20 mouse cellular contexts compared by ENCODE assay signal in genomic region chr2:128516694-128517093, GRCm38 (mm10).
A peak's percentile ranks its signal among the peaks of the same experiment; 100 is the strongest.
DNase-seq lines count a peak whose midpoint lies in the region; ATAC-seq and TF ChIP-seq lines count a peak whose summit lies in the region.
"Had no signal": no experiment of that assay in that cellular context is flagged by ENCODE, and none has a peak within 500 bp of the region (broad histone marks: within the 10 kb centered on the region; RNA-seq: fewer than 3 reads in every experiment).

No protein-coding gene starts in this region.

- 76% methylated on average over 9 of the region's 9 CpGs for WGBS in limb, embryonic 13.5 days
- 90% methylated on average over 9 of the region's 9 CpGs for WGBS in limb, embryonic 10.5 days
- 89% methylated on average over 9 of the region's 9 CpGs for WGBS in forebrain, embryonic 13.5 days

- H3K9me3 ChIP-seq in limb, embryonic 13.5 days, result no peaks in the 10 kb centered on the region
- no peaks in the 10 kb centered on the region for H3K9me3 ChIP-seq in limb, embryonic 10.5 days (replicated peaks)
- H3K9me3 ChIP-seq in CH12.LX (replicated peaks; ENCODE audit: low read length), result peaks cover 9% of the 10 kb centered on the region
- H3K9me3 ChIP-seq in forebrain, embryonic 13.5 days (replicated peaks), result no peaks in the 10 kb centered on the region
- H3K9me3 ChIP-seq: embryonic facial prominence, embryonic 13.5 days; forebrain, embryonic 12.5 days; heart, embryonic 13.5 days; hindbrain, embryonic 12.5 days had no signal

- in situ Hi-C loops in CH12.LX (cut with MboI; ENCODE audit: low pct_ligation_motif_present, low pct_unique_long_range_greater_than_20kb, low sequenced_read_pairs), result loop anchor here (5.0 kb wide), 1 partner anchor 69 kb away; no protein-coding TSS in a partner anchor

- dilution Hi-C loops in CH12.LX (cut with MboI; ENCODE audit: extremely low pct_ligation_motif_present, extremely low pct_unique_long_range_greater_than_20kb, low sequenced_read_pairs), result no loop called here

- TF ChIP-seq EP300 in CH12.LX (IDR thresholded peaks at IDR 0.05; ENCODE audit: low read length), result peak; percentile 62

- H3K27ac ChIP-seq in limb, embryonic 13.5 days, result peak overlapping the region; percentile 6; the same call in 1 of the 2 replicates
- no peak overlapping the region for H3K27ac ChIP-seq in limb, embryonic 10.5 days
- H3K27ac ChIP-seq in CH12.LX (ENCODE audit: insufficient read depth, low read depth), result no peak overlapping the region
- no peak overlapping the region for H3K27ac ChIP-seq in forebrain, embryonic 13.5 days
- H3K27ac ChIP-seq: embryonic facial prominence, embryonic 13.5 days; forebrain, embryonic 12.5 days; gastrocnemius, adult 2 months; heart, embryonic 13.5 days; hindbrain, embryonic 12.5 days had no signal

- H3K79me2 ChIP-seq in CH12.LX (replicated peaks; ENCODE audit: control insufficient read depth, extremely low read depth, insufficient read depth, poor library complexity, severe bottlenecking), result no peaks in the 10 kb centered on the region

- TF ChIP-seq POLR2A in CH12.LX (IDR thresholded peaks at IDR 0.05; ENCODE audit: low read depth, low read length), result no peak

- H3K36me3 ChIP-seq in limb, embryonic 13.5 days, result no peaks in the 10 kb centered on the region
- no peaks in the 10 kb centered on the region for H3K36me3 ChIP-seq in limb, embryonic 10.5 days
- H3K36me3 ChIP-seq in CH12.LX (replicated peaks in 1 of 2; ENCODE audit: control insufficient read depth in 1 of 2, insufficient read depth in 1 of 2, low read length in 1 of 2), result no peaks in the 10 kb centered on the region
- no peaks in the 10 kb centered on the region for H3K36me3 ChIP-seq in forebrain, embryonic 13.5 days (ENCODE audit: poor library complexity, severe bottlenecking)
- H3K36me3 ChIP-seq: embryonic facial prominence, embryonic 13.5 days; forebrain, embryonic 12.5 days; heart, embryonic 13.5 days; hindbrain, embryonic 12.5 days had no signal

- H3K4me2 ChIP-seq in limb, embryonic 13.5 days (replicated peaks), result no peak overlapping the region
- 0 out of 2 replicates have a peak overlapping the region, but pooled peaks have one; percentile 4 for H3K4me2 ChIP-seq in CH12.LX (ENCODE audit: insufficient read depth, low read depth, poor library complexity, severe bottlenecking)
- H3K4me2 ChIP-seq in forebrain, embryonic 13.5 days, result no peak overlapping the region
- H3K4me2 ChIP-seq: embryonic facial prominence, embryonic 13.5 days; forebrain, embryonic 12.5 days; heart, embryonic 13.5 days; hindbrain, embryonic 12.5 days had no signal

- ATAC-seq in limb, embryonic 13.5 days (ENCODE audit: low FRiP score, low read depth), result no peak
- ATAC-seq in forebrain, embryonic 13.5 days, result no peak
- ATAC-seq: forebrain, postnatal 0 days; hindbrain, embryonic 16.5 days had no signal

- intact Hi-C loops in left cerebral cortex, postnatal 10 days (cut with DNase I), result no loop called here

- TF ChIP-seq CTCF in CH12.LX (conservative IDR thresholded peaks at IDR 0.05 in 1 of 2, IDR thresholded peaks at IDR 0.05 in 1 of 2; ENCODE audit: low read depth in 2 of 2, low read length in 2 of 2), result no peak

- H3K9ac ChIP-seq in limb, embryonic 13.5 days, result no peak overlapping the region
- H3K9ac ChIP-seq in CH12.LX (ENCODE audit: insufficient read depth, low read depth), result no peak overlapping the region
- no peak overlapping the region for H3K9ac ChIP-seq in forebrain, embryonic 13.5 days
- H3K9ac ChIP-seq: embryonic facial prominence, embryonic 13.5 days; forebrain, embryonic 12.5 days; forebrain, postnatal 0 days; heart, embryonic 13.5 days; hindbrain, embryonic 12.5 days had no signal

- H3K4me3 ChIP-seq in limb, embryonic 13.5 days, result no peak overlapping the region
- no peak overlapping the region for H3K4me3 ChIP-seq in limb, embryonic 10.5 days
- H3K4me3 ChIP-seq in CH12.LX (replicated peaks in 1 of 3; ENCODE audit: low read depth in 2 of 3, low read length in 2 of 3, poor library complexity in 1 of 3), result no peak overlapping the region
- H3K4me3 ChIP-seq in forebrain, embryonic 13.5 days, result no peak overlapping the region
- H3K4me3 ChIP-seq: embryonic facial prominence, embryonic 13.5 days; forebrain, embryonic 12.5 days; gastrocnemius, adult 2 months; heart, embryonic 13.5 days; hindbrain, embryonic 12.5 days had no signal

- H3K4me1 ChIP-seq in limb, embryonic 13.5 days, result 0 out of 2 replicates have a peak, but pooled peaks cover 3% of the 10 kb centered on the region
- no peaks in the 10 kb centered on the region for H3K4me1 ChIP-seq in limb, embryonic 10.5 days
- H3K4me1 ChIP-seq in CH12.LX (ENCODE audit: control insufficient read depth in 1 of 2, insufficient read depth in 2 of 2), result peaks cover 30 to 78% of the 10 kb centered on the region in 2 experiments
- no peaks in the 10 kb centered on the region for H3K4me1 ChIP-seq in forebrain, embryonic 13.5 days
- H3K4me1 ChIP-seq: embryonic facial prominence, embryonic 13.5 days; forebrain, embryonic 12.5 days; hindbrain, embryonic 12.5 days had no signal

- no peak for DNase-seq in limb, embryonic 10.5 days (ENCODE audit: low spot score)
- peak; percentile 25 for DNase-seq in 3T3-L1 (ENCODE audit: low read depth, low spot score)
- peak; percentile 75 for DNase-seq in CH12.LX (ENCODE audit: extremely low read depth)
- DNase-seq in testis, postnatal 14 days (ENCODE audit: low spot score), result no peak
- no peak for DNase-seq in left cerebral cortex, postnatal 10 days (ENCODE audit: extremely low spot score in 1 of 2, low spot score in 2 of 2)
- DNase-seq: adrenal gland, postnatal 10 days; cerebellum, adult 11-12 months; cerebellum, adult 9-10 months; cerebellum, postnatal 25 days; forebrain, postnatal 0 days; gastrocnemius, adult 2 months; gastrocnemius, postnatal 25 days; heart, postnatal 4 days had no signal

- H3K27me3 ChIP-seq in limb, embryonic 13.5 days, result no peaks in the 10 kb centered on the region
- no peaks in the 10 kb centered on the region for H3K27me3 ChIP-seq in limb, embryonic 10.5 days (ENCODE audit: low read depth, poor library complexity, severe bottlenecking)
- no peaks in the 10 kb centered on the region for H3K27me3 ChIP-seq in CH12.LX (replicated peaks)
- H3K27me3 ChIP-seq in forebrain, embryonic 13.5 days, result no peaks in the 10 kb centered on the region
- H3K27me3 ChIP-seq: embryonic facial prominence, embryonic 13.5 days; forebrain, embryonic 12.5 days; hindbrain, embryonic 12.5 days had no signal

- no peak; the same call in 1 of the 2 replicates for TF ChIP-seq RAD21 in CH12.LX (IDR thresholded peaks at IDR 0.05; ENCODE audit: low read depth, low read length)

TF ChIP-seq in CH12.LX, 34 proteins besides CTCF, POLR2A, EP300 and RAD21:
- TF ChIP-seq ETS1 (conservative IDR thresholded peaks at IDR 0.05; ENCODE audit: low read depth, low read length), result peak; percentile 94
- no peak for TF ChIP-seq JUND (conservative IDR thresholded peaks at IDR 0.05; ENCODE audit: low read depth, low read length)
- TF ChIP-seq GABPA (IDR thresholded peaks at IDR 0.05; ENCODE audit: insufficient replicate concordance, low read depth, low read length), result no peak
- TF ChIP-seq USF1 (IDR thresholded peaks at IDR 0.05; ENCODE audit: low read depth, low read length), result no peak
- TF ChIP-seq POLR2AphosphoS2 (IDR thresholded peaks at IDR 0.05; ENCODE audit: low read depth, low read length), result no peak
- no peak for TF ChIP-seq ZC3H11A (IDR thresholded peaks at IDR 0.05; ENCODE audit: low read depth, low read length)
- TF ChIP-seq MAFK (IDR thresholded peaks at IDR 0.05; ENCODE audit: insufficient replicate concordance, low read length), result peak; percentile 76; the same call in 1 of the 2 replicates
- TF ChIP-seq KAT2A (IDR thresholded peaks at IDR 0.05; ENCODE audit: insufficient replicate concordance, low read length), result 0 out of 2 replicates have a peak, but pooled peaks have one; percentile 11
- TF ChIP-seq UBTF (IDR thresholded peaks at IDR 0.05; ENCODE audit: low read depth, low read length), result peak; percentile 31; the same call in 1 of the 2 replicates
- TF ChIP-seq BHLHE40 (IDR thresholded peaks at IDR 0.05; ENCODE audit: low read depth, low read length), result peak; percentile 72
- TF ChIP-seq SMC3 (IDR thresholded peaks at IDR 0.05; ENCODE audit: low read depth, low read length), result no peak
- TF ChIP-seq IRF4 (IDR thresholded peaks at IDR 0.05; ENCODE audit: low read depth, low read length), result peak; percentile 80
- TF ChIP-seq JUN (IDR thresholded peaks at IDR 0.05; ENCODE audit: insufficient read depth, low read depth, low read length), result no peak
- TF ChIP-seq ZNF384 (IDR thresholded peaks at IDR 0.05; ENCODE audit: low read depth, low read length), result 0 out of 2 replicates have a peak, but pooled peaks have one; percentile 7
- peak; percentile 86 for TF ChIP-seq MAZ (IDR thresholded peaks at IDR 0.05; ENCODE audit: low read depth, low read length)
- peak; percentile 94 for TF ChIP-seq MEF2A (IDR thresholded peaks at IDR 0.05; ENCODE audit: borderline replicate concordance, low read depth, low read length)
- TF ChIP-seq SIN3A (IDR thresholded peaks at IDR 0.05; ENCODE audit: low read length), result 0 out of 2 replicates have a peak, but pooled peaks have one; percentile 26
- no peak for TF ChIP-seq ZKSCAN1 (IDR thresholded peaks at IDR 0.05; ENCODE audit: borderline replicate concordance, low read depth, low read length)
- peak; percentile 52; the same call in 1 of the 2 replicates for TF ChIP-seq MAX (IDR thresholded peaks at IDR 0.05; ENCODE audit: low read length)
- no peak for TF ChIP-seq NRF1 (IDR thresholded peaks at IDR 0.05; ENCODE audit: low read depth, low read length)
- TF ChIP-seq HCFC1 (IDR thresholded peaks at IDR 0.05; ENCODE audit: low read depth, low read length), result no peak
- TF ChIP-seq TCF12 (IDR thresholded peaks at IDR 0.05; ENCODE audit: low read depth, low read length), result peak; percentile 68; the same call in 1 of the 2 replicates
- no peak for TF ChIP-seq CHD1 (IDR thresholded peaks at IDR 0.05; ENCODE audit: low read depth, low read length)
- TF ChIP-seq RCOR1 (conservative IDR thresholded peaks at IDR 0.05; ENCODE audit: low read depth, low read length), result peak; percentile 70; the same call in 1 of the 2 replicates
- TF ChIP-seq ELF1 (IDR thresholded peaks at IDR 0.05; ENCODE audit: low read depth, low read length), result peak; percentile 17; the same call in 1 of the 2 replicates

Comparison
In these comparisons a context has a peak if more than half of its experiments do, and no peak if none do; other contexts are left out.
1. DNase-seq: peak in 3T3-L1 (single experiment) and CH12.LX (single experiment); none in limb, embryonic 10.5 days (single experiment), testis, postnatal 14 days (single experiment) and left cerebral cortex, postnatal 10 days (0 of 2).